Mouse (Mus musculus) cerebellum, postnatal 14 days (tissue): ENCODE data around the gene Kansl3.
A peak's percentile ranks its signal among the peaks of the same experiment; 100 is the strongest.

ENCODE experiments used
- DNase-seq, 2 experiments: peaks; one replicate each; pipeline ENCODE4 v3.0.0; 2021; ENCODE audit warnings: mixed read lengths in 2 of 2

Gene Kansl3

DNA sequence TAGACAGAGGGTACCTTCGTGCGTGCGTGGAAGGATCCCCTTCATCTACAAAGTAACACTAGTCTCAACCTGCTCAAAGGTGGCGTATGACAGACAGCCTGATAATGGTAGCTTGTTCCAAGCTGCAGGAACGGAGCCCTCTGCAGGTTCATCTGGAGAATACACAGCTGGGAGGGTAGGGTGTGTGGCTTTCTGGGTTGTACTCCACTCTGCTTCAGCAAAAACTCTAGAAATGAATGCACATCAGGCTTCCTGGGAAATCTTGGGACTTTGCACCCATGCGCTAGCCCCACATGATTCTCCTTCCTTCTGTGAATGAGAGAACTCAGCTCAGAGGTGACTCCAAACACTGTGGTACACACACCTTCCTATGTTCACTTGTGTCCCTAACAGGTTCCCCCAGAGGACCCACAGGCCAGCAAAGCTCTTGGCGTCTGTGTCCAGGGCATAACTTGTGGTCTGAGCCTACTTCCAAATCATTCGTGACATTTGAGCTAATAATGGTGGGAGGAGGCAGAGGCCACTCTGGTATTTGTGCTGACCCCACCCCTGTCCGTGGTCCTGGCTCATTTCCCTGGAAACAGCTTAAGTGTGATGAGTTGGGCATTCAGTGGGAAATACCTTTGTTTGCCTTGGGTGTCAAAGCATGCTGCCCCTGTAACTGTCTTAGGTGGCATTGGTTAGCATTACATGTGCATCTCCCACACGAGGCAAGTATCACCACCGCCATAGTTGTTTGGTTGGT is 47.0 kb downstream of the Kansl3 start:
- no peak for DNase-seq

DNA sequence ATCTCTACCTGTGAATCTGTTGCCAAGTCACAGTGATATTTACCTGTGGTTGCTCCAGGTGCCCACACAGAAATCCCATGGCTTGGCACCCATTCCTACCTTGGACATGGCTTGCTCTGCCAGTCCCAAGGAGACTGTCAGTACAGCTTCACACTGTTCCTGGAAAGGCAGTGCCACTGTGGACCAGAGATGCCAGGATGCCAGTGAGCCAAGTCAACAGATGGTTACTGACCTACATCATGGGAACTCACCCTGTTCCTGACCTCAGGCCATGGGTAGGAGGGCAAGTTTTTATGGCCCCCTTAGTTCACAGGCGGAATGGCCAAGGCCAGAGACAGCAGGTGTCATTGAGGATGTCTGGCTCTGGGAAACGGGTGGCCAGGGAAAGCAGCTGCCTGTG is 47.8 kb downstream of the Kansl3 start:
- DNase-seq: peak; percentile 63 to 73

GRCm38 (mm10) chr1:36315776-36316100 is 53.2 kb downstream of the Kansl3 start:
- DNase-seq: no peak

DNA sequence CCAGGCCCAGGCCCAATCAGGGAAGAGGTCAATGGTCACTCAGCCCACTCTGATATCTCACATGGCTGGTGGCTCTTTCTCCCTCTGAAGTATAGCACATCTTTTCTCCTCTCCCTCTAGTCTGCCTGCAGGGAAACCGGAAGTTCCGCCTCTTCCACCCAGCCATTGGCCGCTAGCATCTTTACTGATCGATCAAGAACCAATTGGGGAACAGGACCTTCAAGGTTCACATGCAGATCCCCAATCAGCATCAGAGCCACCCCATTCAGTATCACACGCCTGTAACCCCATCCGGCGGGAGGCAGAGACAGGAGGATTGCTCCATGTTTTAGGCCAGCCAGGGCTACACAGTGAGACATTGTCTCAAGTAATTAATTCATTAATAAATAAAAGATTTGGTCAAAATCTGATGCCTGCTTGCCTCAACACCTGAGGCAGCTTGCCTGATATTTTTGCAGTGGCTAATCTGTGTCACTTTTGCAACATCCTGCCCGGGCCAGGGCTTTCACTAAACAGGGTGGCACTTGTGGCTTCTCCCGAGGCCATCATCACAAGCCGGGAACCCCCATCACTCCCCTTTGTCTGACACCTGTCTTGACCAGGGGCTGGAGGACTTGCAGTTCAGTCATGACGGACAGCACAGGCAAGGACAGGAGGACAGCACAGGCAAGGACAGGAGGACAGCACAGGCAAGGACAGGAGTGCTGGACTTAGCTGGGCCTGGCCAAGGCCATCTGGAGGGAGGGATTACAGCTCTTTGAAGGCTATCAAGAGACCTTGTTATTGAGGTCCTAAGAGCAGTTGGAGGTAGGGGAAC is 53.8 kb downstream of the Kansl3 start:
- DNase-seq: peak in 1 of 2 experiments; percentile 50

DNA sequence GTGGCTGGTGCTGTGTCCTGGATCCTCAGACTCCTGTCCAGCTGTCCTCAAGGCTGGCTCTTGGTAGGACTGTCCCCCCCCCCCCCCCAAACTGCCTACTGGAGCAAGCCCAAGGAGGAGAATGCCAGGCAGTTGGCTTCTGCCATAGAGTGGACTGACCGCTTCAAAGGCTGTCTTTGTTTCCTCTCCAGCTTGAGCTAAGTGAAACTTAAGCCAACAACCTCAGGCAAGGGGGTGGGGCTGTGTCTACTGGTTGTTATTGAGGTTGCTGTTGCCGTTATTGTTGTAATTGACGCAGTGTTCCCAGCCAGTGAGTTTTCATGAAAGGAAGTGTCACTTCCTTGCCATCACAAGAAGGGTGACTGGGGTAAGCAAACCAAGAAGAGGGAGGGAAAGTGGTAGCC is 59.5 kb downstream of the Kansl3 start:
- DNase-seq: no peak

DNA sequence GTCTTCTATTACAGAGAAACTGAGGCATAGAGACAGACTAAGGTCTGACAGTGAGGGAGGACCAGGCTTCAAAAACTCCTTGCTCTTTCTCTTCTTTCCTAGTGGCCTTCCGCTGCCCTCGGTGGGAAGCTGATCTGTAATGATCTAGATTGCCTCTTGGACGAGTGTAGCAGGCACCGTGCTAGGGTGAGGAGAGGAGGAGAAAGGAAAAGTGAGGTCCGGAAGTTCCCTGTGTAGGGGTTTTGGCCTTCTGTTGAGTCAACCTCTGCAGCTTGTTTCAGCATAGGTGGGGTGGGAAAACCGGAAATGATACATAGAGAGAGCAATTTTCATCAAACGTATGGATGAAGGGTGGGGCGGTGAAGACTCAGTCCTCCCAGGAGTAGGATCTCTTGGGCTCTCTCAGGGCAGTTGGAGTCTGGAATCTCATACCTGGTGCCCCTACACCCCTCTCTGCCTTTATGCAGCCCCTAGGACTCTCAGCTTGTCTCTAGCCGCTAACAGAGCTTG is 60.0 kb downstream of the Kansl3 start:
- DNase-seq: no peak

GRCm38 (mm10) chr1:36308451-36308901 is 60.5 kb downstream of the Kansl3 start:
- DNase-seq: no peak

GRCm38 (mm10) chr1:36307495-36308280 is 61.3 kb downstream of the Kansl3 start, which contains the start of gene Arid5a:
Arid5a (plus strand) TSS chr1:36307733.
- peak; percentile 90 to 91 for DNase-seq

DNA sequence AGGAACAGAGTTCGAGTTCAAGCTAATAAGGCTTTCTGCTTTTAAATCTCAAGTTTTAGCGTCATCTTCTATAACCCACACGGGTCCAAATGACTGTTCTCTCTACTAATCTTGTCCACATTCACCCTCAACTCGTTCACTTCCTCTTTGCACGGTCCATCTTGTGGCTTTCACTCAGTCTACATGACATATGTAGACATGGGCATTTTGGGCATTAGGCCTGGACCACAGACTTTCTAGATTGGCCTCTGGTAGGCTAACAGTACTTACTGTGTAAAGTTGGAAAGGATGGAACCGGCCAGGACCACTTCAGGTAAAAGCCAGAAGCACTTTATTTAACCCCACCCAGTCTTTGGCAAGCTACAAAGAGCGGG is 61.9 kb downstream of the Kansl3 start:
- DNase-seq: no peak

GRCm38 (mm10) chr1:36306120-36306519 is 62.9 kb downstream of the Kansl3 start:
- DNase-seq: no peak

DNA sequence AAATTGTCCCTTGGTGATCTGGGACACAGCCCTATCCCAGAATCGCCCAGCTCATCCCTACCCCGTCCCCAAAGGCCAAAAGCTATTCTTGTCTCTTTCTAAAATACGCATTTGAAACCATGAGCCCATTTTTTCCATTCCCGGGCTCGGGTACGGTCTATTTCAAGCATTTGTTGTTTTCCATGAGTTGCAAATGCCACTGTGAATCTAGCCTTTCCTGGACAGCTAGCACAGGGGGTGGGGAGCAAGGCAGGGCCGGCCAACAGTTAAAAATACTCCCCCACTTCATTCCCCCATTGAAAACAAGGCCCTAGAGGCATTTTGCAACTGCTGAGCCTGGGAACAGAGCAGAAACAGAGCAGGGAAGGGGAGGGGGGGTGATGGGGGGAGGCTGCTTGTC is 64.2 kb downstream of the Kansl3 start:
- DNase-seq: peak in 1 of 2 experiments; percentile 2

DNA sequence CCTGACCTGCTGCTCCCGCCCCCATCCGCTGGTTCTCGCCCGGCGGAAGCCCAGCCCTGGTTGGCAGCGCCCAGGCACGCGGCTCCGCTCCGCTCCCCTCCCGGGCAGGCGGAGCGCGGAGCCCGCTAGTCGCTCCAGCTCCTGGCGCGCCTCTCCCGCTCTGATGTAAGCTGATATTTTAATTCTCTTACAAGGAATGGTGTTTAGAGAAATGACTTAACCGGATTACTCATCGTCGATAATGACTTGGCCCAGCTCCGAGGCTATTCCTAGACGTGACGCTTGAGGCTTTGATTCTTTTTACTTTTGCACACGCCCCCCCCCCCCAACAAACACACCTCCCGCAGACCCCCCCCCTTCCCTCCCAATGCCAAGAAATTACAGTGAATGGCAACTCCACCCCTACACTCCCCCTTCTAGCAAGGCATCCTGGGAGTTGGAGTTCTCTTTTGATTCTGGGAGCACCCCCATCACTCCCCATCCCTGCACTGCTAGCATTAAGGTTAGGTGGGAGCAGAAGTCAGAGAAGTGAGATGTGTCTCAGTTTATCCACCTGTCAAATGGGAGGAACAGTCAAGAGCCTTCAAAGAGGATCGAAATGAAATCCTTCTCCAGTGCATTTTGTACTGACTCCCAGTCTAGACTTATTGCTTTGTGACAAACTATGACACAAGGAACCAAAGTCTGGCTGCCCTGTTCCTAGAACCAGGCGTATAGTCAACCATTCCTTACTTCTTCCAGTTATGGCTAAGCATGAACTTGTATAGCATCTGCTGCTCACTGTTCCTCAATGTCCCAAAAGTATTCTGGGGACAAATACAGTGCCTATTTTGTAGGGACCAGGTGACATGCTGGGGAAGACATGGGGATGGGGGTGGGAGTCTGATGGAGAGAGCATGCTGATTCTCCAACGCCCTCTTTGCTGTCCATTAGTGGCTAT is 65.3 kb downstream of the Kansl3 start:
- DNase-seq: peak; percentile 62 to 76

DNA sequence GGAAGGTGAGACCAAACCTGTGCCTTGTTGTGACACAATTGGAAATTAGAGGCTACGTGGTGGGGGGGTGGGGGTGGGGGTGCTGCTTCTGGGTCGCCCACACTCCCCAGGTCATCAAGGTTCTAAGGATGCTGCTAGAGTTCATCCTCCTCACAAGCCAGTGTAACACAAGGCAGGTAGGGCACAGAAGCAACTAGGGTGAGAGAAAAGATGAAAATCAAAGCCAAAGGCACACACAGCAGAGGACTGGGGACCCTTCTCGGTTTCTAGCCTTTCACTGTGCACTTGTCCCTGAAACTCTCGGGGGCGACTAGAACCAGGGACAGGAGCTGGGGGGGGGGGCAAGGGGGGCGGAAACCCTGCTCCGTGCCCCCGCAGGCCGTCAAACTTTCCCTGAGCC is 66.0 kb downstream of the Kansl3 start:
- DNase-seq: no peak

DNA sequence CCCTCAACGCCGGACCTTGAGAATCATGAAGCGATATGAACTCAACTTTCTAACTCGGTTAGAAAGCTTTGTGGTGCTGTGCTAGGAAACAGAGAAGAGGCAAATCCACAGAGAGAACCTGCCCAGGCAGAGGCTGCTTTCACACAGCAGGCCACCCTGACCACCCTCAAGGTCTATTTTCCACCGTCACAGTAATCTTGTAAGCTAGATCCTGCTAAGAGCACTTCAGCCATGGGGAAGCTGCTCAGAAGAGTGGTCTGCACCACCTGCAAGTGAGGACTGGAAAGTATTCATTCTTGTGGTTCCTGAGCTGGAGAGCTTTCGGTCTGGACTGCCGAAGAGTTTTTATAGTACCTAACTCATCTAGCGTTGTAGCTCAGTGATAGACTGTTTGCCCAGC is 66.7 kb downstream of the Kansl3 start:
- peak in 1 of 2 experiments; percentile 2 for DNase-seq

- no peak for DNase-seq
These were observed 68.5 kb downstream of the Kansl3 start for GRCm38 (mm10) chr1:36300486-36300885.

GRCm38 (mm10) chr1:36299676-36300075 is 69.3 kb downstream of the Kansl3 start:
- DNase-seq: no peak

DNA sequence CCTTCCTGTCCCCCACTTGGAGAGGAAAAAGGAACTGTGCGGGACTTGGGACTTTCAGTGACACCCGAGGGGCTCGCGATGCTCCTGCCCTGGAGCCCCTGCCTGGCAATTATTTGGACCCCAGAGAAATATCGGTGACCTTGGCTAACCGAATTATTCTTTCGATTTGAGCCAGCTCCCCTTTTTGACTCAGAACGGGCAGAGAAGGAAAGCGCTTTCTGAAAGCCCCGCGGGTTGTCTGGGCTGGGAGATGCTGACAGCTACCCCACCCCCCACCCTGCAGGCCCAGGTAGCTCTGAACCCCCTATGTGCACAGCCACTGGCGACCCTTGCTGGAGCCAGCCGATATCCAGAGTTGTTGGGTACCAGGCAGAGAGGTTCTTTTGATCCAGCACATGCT is 69.9 kb downstream of the Kansl3 start:
- DNase-seq: no peak

DNA sequence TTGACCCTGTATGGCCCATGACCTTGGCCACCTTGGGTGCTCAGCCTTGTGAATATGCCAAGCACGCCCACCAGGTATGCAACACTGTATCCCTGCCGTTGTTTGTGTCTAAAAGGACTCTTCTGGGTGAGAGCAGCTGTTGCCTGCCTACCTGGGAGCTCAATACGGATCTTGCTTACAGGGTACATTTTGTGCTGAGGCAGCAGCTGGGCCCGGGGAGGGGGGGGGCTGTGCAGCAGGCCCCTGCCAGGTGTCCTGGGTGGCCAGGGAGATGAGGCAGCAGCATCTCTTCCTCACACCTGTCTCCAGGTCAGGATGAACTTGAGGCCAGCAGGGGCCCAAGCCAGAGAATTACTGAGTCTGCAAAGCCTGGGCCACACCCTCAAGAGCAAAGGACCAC is 70.9 kb downstream of the Kansl3 start:
- peak in 1 of 2 experiments; percentile 2 for DNase-seq

- peak; percentile 62 to 73 for DNase-seq
These were observed 72.4 kb downstream of the Kansl3 start for GRCm38 (mm10) chr1:36296466-36297149.

DNA sequence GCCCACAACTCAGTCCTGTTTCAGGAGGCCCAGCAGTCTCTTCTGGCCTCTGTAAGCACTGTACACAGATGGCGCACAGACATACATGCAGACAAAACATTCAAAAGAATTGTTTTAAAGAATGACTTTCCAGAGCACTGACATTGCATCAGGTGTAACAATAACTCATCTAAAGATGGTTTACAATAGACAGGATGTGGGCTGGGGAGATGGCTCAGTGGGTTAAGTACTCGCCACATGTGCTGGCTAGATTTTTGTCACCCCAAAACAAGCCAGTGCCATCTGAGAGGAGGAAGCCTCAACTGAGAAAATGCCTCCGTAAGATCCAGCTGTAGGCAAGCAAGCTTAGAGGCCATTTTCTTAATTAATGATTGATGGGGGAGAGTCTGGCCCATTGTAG is 74.6 kb downstream of the Kansl3 start:
- DNase-seq: no peak

- DNase-seq: no peak
These were observed 75.5 kb downstream of the Kansl3 start for GRCm38 (mm10) chr1:36293470-36293869.
